Mouse (Mus musculus) ES-Bruce4 (cell line): Measurements from ENCODE around the gene Fbxl17. TPM values are rescaled to one million over a fixed set of nuclear protein-coding genes. Genes with fewer than 3 reads are reported as not detected.

Experiments
- H3K27ac ChIP-seq: 2 replicates; pipeline ENCODE4 v1.5.1; 2012; ENCODE audit warnings: low read length, inconsistent platforms; ENCODE audit not compliant: insufficient read depth
- H3K27me3 ChIP-seq: 2 replicates; pipeline ENCODE4 v1.6.1; 2012; ENCODE audit warnings: mild to moderate bottlenecking, low read length, inconsistent platforms; ENCODE audit not compliant: control insufficient read depth, poor library complexity, insufficient read depth, severe bottlenecking
- H3K36me3 ChIP-seq: 2 replicates; pipeline ENCODE4 v1.6.1; 2012; ENCODE audit warnings: inconsistent platforms, mild to moderate bottlenecking, low read length, moderate library complexity; ENCODE audit not compliant: control insufficient read depth, poor library complexity, insufficient read depth, severe bottlenecking
- H3K4me1 ChIP-seq: one replicate; pipeline ENCODE4 v1.8.1; 2011; ENCODE audit warnings: low read length; ENCODE audit not compliant: control insufficient read depth, insufficient read depth
- H3K4me3 ChIP-seq: 2 replicates; pipeline ENCODE4 v1.5.1; 2011; ENCODE audit warnings: low read depth, mild to moderate bottlenecking, low read length
- H3K9ac ChIP-seq: 2 replicates; pipeline ENCODE4 v1.6.1; 2012; ENCODE audit warnings: low read depth, mild to moderate bottlenecking, inconsistent platforms; ENCODE audit not compliant: poor library complexity, severe bottlenecking
- H3K9me3 ChIP-seq: replicated peaks from 2 replicates; pipeline ENCODE4 v1.6.1; 2012; ENCODE audit warnings: mild to moderate bottlenecking, low read length, inconsistent platforms; ENCODE audit not compliant: control insufficient read depth, poor library complexity, insufficient read depth, severe bottlenecking
- CTCF ChIP-seq: IDR thresholded peaks from one replicate; pipeline ENCODE4 v1.8.1; 2011; ENCODE audit warnings: low read depth, low read length
- EP300 ChIP-seq: IDR thresholded peaks from 2 replicates; pipeline ENCODE4 v1.6.1; 2011; ENCODE audit warnings: low read depth, low read length; ENCODE audit not compliant: insufficient read depth
- POLR2A ChIP-seq: IDR thresholded peaks from one replicate; pipeline ENCODE4 v1.8.1; 2011; ENCODE audit warnings: low read length; ENCODE audit not compliant: insufficient read depth
- polyA plus RNA-seq: library from polyadenylated mRNA; stranded (reverse); fragments of >200 nt; gene quantifications from 2 replicates; pipeline ENCODE4 v1.2.4, GENCODE M21; 2011; ENCODE audit warnings: low read depth; ENCODE audit not compliant: missing spikeins, insufficient read depth, insufficient read length

Fbxl17 gene
- polyA plus RNA-seq, 1 experiment: 11.7 TPM

GRCm38 (mm10) chr17:63112826-63113225 lies 387.0 kb downstream of the Fbxl17 start:
- no peak overlapping the region for H3K9ac ChIP-seq
- H3K4me1 ChIP-seq: no peaks in the 10 kb centered on the region
- H3K27ac ChIP-seq: no peak overlapping the region
- H3K4me3 ChIP-seq: no peak overlapping the region
- no peaks in the 10 kb centered on the region for H3K36me3 ChIP-seq
- no peaks in the 10 kb centered on the region for H3K27me3 ChIP-seq
- no peaks in the 10 kb centered on the region for H3K9me3 ChIP-seq
- TF ChIP-seq EP300 (no peak), POLR2A (no peak), CTCF (no peak)

- H3K27me3 ChIP-seq: no peaks in the 10 kb centered on the region
- no peak overlapping the region for H3K4me3 ChIP-seq
- H3K27ac ChIP-seq: no peak overlapping the region
Observed at GRCm38 (mm10) chr17:63110994-63111393, 388.8 kb downstream of the Fbxl17 start.

DNA sequence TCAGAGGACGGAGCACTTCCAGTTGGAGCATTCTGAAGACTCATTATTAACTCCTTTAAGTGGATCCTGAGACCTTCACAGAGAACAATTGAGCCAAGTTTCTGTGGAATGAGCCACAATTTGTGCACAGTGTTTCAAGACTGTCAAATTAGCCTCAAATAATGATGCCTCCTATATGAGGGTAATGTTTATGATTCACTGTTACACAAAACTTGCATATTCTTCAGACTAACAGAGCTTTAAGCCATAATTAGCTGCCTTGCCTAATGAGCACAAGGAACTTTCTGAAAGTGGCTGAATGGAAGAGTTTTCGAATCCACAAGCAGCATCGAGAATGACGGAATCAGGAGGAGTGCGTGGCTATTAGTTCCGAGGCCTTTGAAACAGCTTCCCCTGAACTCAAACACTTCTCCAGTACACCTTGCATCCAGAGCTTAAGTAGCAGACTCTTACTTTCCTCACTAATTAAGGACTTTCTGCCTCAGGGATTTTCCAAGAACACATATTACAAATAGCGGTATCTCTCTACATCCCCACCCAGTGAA lies 389.5 kb downstream of the Fbxl17 start:
- H3K4me3 ChIP-seq: no peak overlapping the region
- TF ChIP-seq CTCF (no peak), EP300 (no peak), POLR2A (no peak)
- H3K4me1 ChIP-seq: no peaks in the 10 kb centered on the region
- H3K9ac ChIP-seq: no peak overlapping the region
- no peaks in the 10 kb centered on the region for H3K27me3 ChIP-seq
- H3K36me3 ChIP-seq: no peaks in the 10 kb centered on the region
- no peak overlapping the region for H3K27ac ChIP-seq
- H3K9me3 ChIP-seq: no peaks in the 10 kb centered on the region

More at GRCm38 (mm10) chr17:63110994-63111393, 388.8 kb downstream of the Fbxl17 start:
- TF ChIP-seq EP300 (no peak), POLR2A (no peak), CTCF (no peak)
- Histone ChIP-seq H3K36me3 (no peaks in the 10 kb centered on the region), H3K4me1 (no peaks in the 10 kb centered on the region), H3K9me3 (no peaks in the 10 kb centered on the region), H3K9ac (no peak overlapping the region)

DNA sequence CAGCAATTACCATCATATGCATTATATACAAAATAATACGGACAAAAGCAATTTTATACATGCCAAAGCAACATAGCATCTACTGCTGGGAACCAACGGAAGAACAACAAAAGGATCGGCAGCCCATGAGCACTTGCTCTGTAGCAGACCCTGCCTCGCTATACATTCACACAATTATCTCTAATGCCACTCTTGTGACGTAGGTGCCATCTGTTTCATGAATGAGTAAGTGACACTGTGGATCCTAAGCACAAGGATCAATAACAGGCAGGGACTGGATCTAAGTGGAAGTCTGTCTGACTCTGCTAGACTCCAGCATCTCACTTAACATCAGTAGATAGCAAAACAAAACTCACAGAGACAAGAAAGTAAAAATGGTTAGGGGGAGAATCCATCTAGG lies 391.8 kb downstream of the Fbxl17 start:
- Histone ChIP-seq H3K9ac (no peak overlapping the region), H3K27me3 (no peaks in the 10 kb centered on the region), H3K4me1 (no peaks in the 10 kb centered on the region), H3K9me3 (no peaks in the 10 kb centered on the region), H3K4me3 (no peak overlapping the region), H3K27ac (no peak overlapping the region), H3K36me3 (no peaks in the 10 kb centered on the region)
- TF ChIP-seq CTCF: no peak
- no peak for TF ChIP-seq EP300
- TF ChIP-seq POLR2A: no peak

DNA sequence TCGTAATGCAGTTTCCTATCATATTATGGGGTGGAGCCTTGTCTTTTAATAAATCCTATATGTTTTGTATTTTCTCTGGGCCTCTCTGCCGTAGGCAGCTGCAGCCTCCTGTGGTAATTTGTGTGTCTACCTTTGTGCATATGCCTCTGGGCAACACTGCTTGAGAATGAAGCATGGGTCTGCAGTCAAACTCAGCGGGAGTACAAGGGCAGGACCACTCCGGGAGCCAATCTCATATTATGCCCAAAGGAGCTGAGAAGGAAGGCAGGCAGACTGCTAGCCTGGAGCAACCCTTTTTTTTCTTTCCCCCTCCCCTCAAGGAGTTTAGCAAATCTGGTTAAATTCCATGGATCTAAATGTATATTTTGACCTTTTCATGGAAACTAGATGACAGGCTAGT lies 392.3 kb downstream of the Fbxl17 start:
- Histone ChIP-seq H3K9me3 (no peaks in the 10 kb centered on the region), H3K4me3 (no peak overlapping the region), H3K4me1 (no peaks in the 10 kb centered on the region), H3K9ac (no peak overlapping the region), H3K27me3 (no peaks in the 10 kb centered on the region), H3K36me3 (no peaks in the 10 kb centered on the region), H3K27ac (no peak overlapping the region)
- TF ChIP-seq CTCF (no peak), POLR2A (no peak), EP300 (no peak)

DNA sequence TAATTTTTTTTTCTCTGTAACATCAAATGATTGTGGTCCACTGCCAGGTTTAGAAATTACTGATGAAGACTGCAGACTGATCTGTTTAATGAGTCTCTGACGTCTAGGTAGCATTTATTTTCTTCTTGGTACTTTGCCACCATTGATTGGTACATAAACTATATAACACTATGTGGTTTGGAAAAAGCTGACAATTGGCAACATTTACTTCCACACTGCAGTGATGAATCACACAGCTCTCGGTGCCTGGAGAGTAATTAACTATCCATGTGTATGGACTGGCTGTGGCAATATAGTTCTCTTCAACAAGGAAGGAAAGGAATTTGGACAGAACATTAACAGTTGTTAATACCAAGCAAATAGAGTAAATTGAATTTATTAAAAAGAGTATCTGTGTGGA lies 404.3 kb downstream of the Fbxl17 start:
- 0 out of 2 replicates have a peak, but pooled peaks cover 3% of the 10 kb centered on the region for H3K9me3 ChIP-seq
- no peak for TF ChIP-seq EP300
- TF ChIP-seq POLR2A: no peak
- TF ChIP-seq CTCF: no peak
- no peak overlapping the region for H3K4me3 ChIP-seq
- H3K27ac ChIP-seq: no peak overlapping the region
- no peaks in the 10 kb centered on the region for H3K4me1 ChIP-seq
- no peaks in the 10 kb centered on the region for H3K27me3 ChIP-seq
- no peaks in the 10 kb centered on the region for H3K36me3 ChIP-seq
- H3K9ac ChIP-seq: no peak overlapping the region
